Mouse (Mus musculus): Measurements from ENCODE around the gene 4930558C23Rik.
"Not testable (repeated sequence)": the region's sequence is repeated elsewhere in the genome, so short reads cannot be mapped to it uniquely, and the experiment has no call there.

4930558C23Rik gene

GRCm38 (mm10) chr3:95402741-95403140 lies at the start of gene 4930558C23Rik:
Gene 4930558C23Rik (minus strand): TSS chr3:95402841.
- in situ Hi-C loops (cut with MboI, MseI), result no loop called here

- in situ Hi-C loops (cut with MboI, MseI), result no loop called here
Measured at GRCm38 (mm10) chr3:95450915-95451314, 48.3 kb upstream of the 4930558C23Rik start.

DNA sequence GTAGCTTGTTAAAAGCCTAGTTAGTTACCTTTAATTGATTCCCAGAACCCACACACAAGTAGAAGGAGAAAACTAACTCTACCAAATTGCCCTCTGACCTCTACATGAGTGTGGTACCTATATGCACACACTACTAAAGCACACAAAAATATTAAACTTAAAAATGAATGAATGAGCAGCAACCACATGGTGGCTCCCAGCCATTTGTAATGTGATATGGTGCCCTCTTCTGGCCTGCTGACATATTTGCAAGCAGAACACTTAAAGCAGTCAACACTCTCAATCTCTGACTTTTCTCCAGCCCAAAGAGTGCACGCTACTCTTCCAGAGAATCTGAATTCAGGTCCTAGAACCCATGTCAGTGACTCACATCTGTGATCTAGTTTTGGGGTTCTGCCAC lies 47.8 kb upstream of the 4930558C23Rik start:
- in situ Hi-C loops (cut with MboI, MseI), result no loop called here

DNA sequence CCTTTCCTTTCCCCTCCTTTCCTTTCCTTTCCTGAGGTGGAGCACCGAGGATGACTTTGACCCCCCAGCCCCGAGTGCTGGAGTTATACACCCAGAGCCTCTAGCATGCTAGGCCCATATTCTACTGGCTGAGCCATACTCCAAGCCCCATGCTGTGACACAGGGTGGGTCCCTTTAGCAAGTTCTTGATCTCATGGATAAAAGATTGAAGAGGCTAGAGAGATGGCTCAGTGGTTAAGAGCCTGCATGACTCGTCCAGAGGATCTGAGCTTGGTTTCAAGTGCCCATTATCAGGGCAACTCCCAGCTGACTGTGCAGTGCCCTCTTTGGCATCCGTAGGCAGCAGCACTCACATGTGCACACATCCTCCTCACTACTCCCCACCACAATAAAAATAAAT lies 42.7 kb upstream of the 4930558C23Rik start:
- in situ Hi-C loops (cut with MboI, MseI), result no loop called here

DNA sequence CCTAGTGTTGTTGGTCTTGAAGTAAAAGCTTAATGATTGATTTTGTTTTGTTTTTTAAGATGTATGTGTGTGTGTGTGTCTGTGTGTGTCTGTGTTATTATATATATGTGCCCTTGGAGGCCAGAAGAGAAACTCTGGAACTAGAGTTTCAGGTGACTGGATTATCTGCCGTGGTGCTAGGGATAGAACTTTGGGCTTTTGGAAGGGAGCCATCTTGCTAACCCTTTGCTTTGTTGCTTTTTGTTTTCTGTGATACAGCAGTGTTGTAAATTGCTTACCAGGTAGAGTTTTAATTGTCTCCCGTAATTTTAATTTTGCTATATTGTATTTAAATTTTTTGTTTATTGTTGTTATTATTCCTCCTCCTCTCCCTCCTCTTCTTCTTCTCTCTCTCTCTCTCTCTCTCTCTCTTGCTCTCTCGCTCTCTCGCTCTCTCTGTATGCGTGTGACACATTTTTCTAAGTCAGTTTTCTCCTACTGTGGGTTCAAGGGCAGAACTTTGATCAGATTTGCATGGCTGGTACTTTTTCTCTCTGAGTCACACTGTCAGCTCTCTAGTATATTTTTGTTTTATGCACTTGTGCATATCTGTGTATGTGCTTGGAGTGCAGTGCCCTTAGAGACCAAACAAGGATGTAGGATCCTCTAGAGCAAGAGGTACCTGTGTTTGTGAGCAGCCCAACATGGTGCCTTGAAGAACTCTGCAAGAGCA lies 39.9 kb upstream of the 4930558C23Rik start:
- in situ Hi-C loops (cut with MboI, MseI), result no loop called here

DNA sequence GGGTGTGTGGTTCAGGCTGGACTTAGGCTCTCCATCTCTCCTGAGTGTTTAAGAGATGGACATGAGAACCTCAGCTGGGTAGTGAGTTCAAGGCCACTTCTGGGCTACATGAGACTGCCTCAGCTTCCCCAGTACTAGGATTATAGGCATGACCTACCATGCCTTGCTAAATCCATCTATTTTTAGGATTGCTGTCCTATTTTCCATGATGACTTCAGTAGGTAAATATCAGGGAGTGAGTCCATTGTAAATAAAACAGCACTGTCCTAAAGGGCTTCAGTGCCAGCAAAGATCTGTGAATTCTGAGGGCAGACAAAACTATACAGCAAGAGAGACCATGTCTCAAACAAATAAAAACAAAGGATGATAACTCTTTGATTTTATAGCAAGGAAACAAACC lies 37.0 kb upstream of the 4930558C23Rik start:
- in situ Hi-C loops (cut with MboI, MseI), result no loop called here

DNA sequence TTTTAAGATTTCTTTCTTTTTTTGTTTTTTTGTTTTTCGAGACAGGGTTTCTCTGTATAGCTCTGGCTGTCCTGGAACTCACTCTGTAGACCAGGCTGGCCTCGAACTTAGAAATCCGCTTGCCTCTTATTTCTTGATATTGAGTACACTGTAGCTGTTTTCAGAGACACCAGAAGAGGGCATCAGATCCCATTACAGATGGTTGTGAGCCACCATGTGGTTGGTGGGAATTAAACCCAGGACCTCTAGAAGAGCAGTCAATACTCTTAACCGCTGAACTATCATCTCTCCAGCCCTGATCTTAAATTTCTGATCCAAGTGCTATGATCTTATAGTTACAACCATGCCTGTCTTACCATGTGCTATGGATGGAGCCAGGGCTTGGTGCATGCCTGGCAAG lies 36.0 kb upstream of the 4930558C23Rik start:
- in situ Hi-C loops (cut with MboI, MseI), result not testable (repeated sequence)

GRCm38 (mm10) chr3:95435561-95435960 lies 32.9 kb upstream of the 4930558C23Rik start:
- in situ Hi-C loops (cut with MboI, MseI), result no loop called here

DNA sequence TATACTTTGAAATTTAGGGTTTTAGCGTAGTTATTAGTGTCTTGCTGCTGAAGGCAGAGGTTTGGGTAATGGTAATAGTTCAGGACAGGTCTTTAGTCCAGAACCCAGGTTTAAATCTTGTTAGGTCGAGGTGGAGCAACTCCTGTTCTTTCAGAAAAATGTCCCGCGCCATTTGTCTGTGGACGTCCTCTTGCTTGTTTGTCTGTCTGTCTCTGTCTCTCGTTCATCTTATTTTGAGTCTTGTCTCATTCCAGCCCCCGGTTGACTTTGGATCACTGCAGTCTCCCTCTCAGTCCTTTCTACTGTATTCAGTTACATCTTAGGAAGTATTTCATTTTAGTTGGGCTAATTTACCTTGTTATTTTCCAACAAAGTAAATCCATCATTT lies 32.3 kb upstream of the 4930558C23Rik start:
- in situ Hi-C loops (cut with MboI, MseI), result no loop called here

DNA sequence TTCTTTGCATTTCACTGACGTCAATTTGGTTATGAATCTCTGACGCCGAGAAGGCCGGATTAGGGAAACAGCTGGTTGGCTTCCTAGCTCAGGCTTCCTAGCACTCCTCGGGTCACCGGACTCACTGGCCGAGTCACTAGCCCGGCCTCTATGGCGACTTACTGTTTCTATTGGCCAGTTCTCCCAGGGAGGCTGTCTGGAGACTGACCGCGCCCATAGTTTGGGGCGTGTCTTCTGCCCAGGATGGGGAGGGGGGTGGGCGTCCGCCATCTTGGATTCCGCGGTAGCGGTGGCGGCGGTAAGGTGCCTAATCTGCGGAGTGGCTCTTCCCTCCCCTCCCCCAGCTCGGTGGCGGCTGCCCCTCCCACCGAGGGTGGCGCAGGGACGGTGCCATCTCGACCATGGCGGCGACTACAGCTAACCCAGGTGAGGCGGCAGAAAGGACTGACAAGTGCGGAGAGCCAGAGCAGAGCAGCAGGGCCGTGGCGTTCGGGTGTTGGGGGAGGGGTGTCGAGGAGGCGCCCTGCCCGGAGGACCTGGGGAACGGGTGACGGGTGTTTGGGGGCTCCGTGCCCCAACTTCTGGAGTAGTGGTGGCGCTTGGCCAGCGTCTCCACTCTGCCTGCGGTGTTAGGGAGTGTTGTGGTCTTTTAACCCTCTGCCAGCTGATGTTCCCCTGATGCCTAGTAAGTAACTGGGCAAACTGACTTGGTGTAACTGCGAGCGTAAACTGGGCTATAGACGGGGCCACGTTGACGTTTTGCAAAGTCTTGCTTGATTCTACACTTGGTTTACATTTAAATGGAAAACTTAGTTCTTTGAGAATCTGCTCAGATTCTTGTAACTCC lies 31.7 kb upstream of the 4930558C23Rik start, which contains the start of gene Arnt:
TSS of gene Arnt (plus strand) at position 253 of the 847 bp plus-strand sequence.
- in situ Hi-C loops (cut with MboI, MseI), result no loop called here

DNA sequence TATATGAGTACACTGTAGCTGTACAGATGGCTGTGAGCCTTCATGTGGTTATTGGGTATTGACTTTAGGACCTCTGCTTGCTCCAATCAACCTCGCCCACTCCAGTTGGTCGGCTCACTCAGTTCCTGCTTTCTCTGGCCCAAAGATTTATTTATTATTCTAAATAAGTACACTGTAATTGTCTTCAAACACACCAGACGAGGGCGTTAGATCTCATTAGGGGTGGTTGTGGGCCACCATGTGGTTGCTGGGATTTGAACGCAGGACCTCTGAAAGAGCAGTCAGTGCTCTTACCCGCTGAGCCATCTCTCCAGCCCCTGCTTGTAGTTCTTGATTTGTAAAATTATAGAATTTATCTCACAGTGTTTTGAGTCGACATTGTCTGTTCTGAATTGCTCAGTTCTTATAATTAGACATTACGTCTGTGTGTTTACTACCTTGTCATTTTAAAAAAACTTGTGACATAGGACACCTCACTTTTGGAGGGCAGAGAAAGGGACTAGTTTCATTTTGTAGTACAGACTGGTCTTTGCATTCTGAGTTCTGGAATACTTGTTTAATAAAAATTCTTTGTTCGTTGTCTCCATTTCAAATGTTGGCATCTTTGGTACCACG lies 30.8 kb upstream of the 4930558C23Rik start:
- in situ Hi-C loops (cut with MboI, MseI), result no loop called here

DNA sequence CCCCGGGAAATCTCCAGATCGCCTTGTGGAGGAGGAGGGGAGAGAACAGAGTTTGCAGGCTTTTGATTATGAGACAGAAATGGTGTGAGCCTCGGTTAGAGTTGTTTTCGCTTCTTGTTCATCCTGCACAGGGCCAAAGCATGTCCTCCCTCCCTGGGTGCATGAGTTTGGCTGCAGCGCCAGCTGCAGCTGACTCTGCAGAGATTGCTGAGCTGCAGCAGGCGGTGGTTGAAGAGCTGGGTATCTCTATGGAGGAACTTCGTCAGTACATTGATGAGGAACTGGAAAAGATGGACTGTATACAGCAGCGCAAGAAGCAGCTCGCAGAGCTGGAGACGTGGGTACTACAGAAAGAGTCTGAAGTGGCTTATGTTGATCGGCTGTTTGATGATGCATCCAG lies 25.8 kb upstream of the 4930558C23Rik start:
- in situ Hi-C loops (cut with MboI, MseI), result not testable (repeated sequence)

DNA sequence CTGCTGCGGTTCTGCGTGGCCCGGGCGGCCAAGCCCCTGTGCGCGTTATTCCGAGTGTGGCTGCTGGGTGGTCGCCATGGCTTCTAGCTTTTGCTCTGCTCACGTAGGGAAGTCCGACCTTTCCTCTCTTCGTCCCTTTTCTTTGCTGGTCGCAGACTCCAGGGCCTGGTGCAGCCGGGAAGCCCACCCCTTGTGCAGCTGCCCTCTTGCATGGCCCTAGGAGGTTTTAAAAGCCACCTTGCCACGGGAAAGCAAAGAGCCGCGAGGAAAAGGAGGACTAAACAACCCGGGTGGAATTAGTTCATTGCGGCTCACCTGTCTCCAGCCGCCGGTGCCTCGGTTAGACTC lies 25.2 kb upstream of the 4930558C23Rik start:
- in situ Hi-C loops (cut with MboI, MseI), result not testable (repeated sequence)

GRCm38 (mm10) chr3:95427117-95427890 lies 24.7 kb upstream of the 4930558C23Rik start:
- in situ Hi-C loops (cut with MboI, MseI), result not testable (repeated sequence)

DNA sequence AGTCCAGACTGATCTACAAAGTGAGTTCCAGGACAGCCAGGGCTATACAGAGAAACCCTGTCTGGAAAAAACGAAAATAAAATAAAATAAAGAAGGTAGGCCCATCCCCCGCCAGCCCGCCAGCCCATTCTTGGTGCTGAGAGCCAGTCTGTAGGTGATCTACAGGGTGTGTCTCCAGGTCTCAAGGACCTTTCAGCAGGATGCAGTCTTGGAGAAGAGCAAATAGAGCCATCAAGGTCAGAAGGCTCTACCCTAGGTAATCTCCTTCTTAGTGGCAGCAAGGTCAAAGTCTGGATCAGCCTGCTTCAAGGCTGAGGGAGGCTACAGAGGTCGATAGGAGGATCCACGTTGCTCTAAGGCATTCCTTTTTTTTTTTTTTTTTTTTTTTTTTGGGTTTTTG lies 23.8 kb upstream of the 4930558C23Rik start:
- in situ Hi-C loops (cut with MboI, MseI), result not testable (repeated sequence)

GRCm38 (mm10) chr3:95417866-95418265 lies 15.2 kb upstream of the 4930558C23Rik start:
- in situ Hi-C loops (cut with MboI, MseI), result loop anchor here (10.0 kb wide), 1 partner anchor 483 kb away; the partner anchor contains the start of gene Selenbp1

GRCm38 (mm10) chr3:95412268-95412667 lies 9.6 kb upstream of the 4930558C23Rik start:
- in situ Hi-C loops (cut with MboI, MseI), result loop anchor here (10.0 kb wide), 1 partner anchor 477 kb away; the partner anchor contains the start of gene Selenbp1

GRCm38 (mm10) chr3:95408852-95409251 lies 6.2 kb upstream of the 4930558C23Rik start:
- in situ Hi-C loops (cut with MboI, MseI), result no loop called here

DNA sequence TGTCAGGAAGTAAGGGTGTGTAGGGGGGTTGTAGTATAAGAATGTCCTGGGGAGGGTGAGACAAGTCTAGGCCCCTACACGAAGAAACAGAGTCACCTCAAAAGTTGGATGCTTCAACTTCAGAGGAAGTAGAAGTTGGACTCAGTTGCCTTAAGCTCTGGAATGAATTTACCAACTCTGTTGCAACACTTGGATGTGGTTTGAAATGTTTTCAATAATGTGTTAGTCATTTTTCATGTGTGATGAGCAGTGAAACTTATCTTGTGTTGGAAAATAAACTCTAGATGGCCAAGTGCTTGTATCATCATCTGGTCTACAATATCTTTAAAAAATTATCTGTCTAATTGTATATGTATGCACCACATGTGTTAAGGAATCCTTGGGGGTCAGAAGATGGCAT lies 5.1 kb upstream of the 4930558C23Rik start:
- in situ Hi-C loops (cut with MboI, MseI), result no loop called here

- in situ Hi-C loops (cut with MboI, MseI), result no loop called here
Measured at GRCm38 (mm10) chr3:95394385-95394784, 8.3 kb downstream of the 4930558C23Rik start.

GRCm38 (mm10) chr3:95385401-95386075 lies 17.1 kb downstream of the 4930558C23Rik start:
- in situ Hi-C loops (cut with MboI, MseI), result no loop called here
